Mouse (Mus musculus): ENCODE measurements at regions not wholly inside any gene's neighbourhood (a gene's known extent, or its start where the extent isn't known, plus 50 kb on each side); places are given as distances from the start of the nearest gene placed in this dataset.

DNA sequence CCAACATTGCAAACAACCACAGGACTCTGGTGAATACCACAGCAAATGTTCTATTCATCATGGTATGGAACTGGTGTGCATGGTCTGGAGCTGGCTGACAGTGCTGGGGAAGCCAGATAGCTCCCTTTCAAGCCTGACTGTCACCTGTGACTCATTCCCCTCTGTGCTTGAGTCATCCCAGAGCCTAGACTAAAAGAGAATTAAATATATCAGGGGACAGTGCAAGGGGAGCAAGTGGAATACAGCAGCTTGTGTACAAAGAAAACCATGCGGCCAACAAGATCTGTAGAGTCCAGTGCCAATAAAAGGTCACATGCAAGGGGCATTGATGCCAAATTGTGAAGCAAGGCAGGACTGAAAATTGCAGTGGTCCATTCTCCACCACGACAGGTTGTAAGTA lies 117.7 kb downstream of the Pah start:
- DNase-seq (ENCODE audit: extremely low spot score) = no peak

- DNase-seq (ENCODE audit: extremely low spot score) = peak; percentile 28
These were observed 127.5 kb downstream of the Pah start for GRCm38 (mm10) chr10:87649091-87649490.

DNA sequence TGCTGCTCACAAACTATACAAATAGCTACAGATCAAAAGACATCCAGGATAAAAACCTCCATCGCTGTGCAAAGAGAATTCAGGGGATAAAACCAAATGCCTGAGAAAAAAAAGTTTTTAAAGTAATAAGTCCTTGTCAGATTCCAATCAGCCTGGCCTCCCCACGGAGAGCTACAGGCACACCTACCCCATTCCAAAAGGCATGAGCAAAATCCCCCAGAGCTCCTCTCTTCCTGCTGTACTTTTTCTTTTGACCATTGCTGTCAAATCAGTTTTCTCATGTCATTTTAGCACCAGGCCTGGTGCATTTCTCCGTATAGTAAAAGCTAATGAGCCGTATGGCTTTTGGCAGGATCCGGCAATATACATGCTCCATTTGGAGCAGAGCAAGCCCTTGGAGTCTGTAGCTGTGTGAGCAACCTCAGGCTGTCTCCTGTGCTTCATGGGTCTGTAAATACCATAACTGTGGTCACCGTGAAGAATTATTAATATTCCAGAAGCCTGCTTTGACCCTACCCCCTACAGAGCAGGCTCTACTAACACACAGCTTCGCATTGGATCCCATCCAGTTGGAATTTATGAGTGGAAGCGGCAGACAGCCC lies 130.6 kb downstream of the Pah start:
- DNase-seq (ENCODE audit: extremely low spot score) = no peak

DNA sequence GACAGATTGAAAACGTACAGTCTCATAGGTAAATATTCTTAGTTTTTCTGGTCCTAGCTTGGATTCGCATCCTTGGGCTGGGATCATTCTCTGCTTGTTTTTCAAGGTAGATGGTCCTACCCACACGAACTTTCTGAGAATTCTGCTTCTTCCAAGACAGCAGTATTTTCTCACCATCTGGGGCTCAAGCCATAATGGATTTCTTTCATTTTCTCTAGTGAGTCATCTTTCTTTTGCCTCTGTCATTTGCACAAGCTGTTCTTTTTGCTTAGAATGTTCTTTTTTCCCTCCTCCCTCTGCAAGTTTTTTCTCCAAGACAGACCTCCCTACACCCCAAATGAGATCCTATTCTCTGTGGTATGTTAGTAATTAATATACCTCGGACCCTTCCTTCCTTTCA lies 132.5 kb downstream of the Pah start:
- no peak for DNase-seq (ENCODE audit: extremely low spot score)

DNA sequence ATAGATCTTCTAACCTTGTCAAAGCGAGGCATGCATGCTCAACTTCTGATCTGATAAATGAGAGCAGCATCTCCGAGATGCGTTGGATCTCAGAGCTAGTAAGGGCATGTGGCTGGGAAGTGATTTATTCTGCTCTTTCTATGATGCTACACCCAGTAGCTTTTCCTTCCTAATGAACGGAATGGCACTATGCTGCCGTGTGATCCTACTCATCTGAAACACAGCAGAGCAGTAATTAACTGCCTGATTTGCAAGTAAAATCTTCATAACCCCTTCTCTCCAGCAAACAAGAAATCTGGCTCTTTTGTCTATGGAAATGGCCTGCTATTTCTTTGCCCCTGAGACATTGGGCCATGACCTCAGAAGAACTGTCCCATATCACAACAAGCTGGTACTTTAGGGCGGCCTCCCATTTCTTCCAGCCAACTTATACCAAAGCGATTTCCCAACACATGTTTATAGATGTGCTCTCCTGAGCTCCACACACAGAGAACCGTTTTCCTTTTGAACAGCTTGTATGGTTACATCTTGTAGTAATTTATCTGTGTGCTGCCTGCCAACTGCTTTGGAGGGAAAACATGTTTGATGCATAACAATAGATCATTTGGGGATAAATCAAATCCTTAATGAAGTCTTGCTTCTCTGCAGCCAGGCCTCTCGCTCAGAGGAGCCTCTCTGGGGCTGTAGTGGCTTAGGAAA lies 144.6 kb downstream of the Pah start:
- DNase-seq (ENCODE audit: extremely low spot score) = no peak

GRCm38 (mm10) chr10:87666719-87667387 lies 145.3 kb downstream of the Pah start:
- no peak for DNase-seq (ENCODE audit: extremely low spot score)

GRCm38 (mm10) chr10:87667651-87668140 lies 146.1 kb downstream of the Pah start:
- no peak for DNase-seq (ENCODE audit: extremely low spot score)

DNA sequence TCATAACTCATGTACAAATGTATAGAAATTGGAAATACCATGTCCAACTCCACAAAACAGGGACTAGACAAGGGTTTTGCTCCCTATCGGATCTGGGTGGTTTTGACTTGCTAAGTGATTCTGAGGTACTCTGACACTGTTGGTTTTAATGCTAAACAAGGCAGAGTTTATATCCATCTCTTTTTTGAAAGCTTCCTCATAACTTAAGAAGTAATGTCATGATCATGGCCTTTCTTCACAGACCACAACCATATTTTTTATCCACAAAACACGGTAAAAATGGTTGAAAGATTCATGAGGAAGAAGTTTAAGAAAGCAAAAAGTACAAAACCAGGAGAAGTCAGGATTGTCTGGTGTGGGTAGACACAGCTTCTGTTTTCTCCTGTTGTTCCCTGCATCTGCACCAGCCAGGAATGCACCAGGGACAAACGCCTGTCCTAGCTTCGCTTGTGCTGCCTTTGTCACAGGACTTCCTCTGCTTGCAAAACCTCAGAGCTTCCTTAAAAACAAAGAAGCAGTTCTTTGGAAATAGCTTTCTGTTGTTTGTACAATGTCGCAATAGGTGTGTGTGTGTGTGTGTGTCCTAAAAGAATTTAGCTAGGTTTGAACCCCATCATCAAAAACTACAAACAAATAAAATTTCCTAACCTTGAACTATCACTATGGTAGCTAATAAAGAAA lies 153.3 kb downstream of the Pah start:
- DNase-seq (ENCODE audit: extremely low spot score) = no peak

DNA sequence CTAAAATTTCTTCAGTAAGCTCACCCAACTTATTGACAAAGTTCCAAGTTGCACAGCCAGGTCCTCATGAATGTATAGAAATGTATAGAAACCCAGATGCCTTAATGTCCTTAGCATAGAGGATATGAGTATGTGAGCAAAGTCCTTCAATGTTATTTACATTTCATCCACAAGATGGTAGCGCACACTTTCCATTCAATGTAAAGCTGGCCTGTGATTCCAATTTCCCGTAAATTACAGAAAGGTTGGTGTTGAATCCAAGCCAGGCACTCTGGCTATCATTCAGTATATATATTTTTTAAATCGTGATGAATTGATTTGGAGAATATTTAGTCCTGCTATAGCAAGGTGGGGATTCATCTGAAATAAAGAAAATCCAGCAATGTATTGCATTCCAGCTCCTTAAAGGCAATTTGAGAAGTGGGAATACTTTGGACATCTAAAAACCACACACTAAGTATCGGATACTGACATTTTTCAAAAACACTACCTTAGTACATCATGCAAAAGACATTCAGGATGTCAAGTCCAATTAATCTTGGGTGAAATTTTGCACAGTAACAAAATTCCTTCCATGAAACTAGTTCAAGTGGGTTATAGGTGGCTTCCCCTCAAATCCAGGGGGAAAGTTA lies 154.6 kb downstream of the Pah start:
- no peak for DNase-seq (ENCODE audit: extremely low spot score)

DNA sequence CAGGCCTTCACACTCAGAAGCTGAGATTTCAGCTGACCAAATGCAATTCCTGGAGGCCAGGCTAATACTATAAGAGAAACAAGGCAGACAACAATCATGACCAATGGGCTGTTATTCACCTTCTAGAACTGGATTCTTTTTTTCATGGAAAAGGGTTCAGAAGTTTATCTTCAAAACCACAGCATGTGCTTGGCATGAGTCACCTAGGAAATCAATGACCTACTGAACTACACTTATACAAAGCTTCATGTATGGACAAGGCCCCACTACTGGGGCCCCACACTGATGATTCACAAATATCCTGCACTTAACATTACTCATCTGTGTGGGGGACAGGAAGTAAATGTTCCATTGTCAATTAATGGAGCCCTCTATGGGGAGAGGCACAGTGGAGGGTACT lies 157.4 kb downstream of the Pah start:
- DNase-seq (ENCODE audit: extremely low spot score) = no peak

DNA sequence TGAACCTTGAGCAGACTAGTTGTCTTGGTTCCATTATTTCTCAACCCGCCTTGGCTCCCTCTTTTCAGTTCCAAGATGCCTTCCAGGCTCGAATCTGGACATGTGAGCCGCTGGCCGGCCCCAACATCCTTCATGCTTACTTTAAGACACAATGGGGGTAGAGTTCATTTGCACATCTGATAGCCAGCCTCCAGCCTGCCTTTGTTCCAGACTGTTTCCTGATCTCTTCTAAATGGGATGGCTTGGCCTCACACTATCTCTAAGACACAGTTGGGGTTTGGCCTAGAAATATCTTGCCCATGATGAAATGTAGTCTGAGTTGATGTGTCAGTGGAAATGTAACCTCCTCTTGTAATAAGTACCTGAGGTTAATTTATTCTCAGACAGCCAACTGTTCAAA lies 164.7 kb downstream of the Pah start:
- DNase-seq (ENCODE audit: extremely low spot score) = no peak

GRCm38 (mm10) chr10:87686785-87687184 lies 165.2 kb downstream of the Pah start:
- no peak for DNase-seq (ENCODE audit: extremely low spot score)

DNA sequence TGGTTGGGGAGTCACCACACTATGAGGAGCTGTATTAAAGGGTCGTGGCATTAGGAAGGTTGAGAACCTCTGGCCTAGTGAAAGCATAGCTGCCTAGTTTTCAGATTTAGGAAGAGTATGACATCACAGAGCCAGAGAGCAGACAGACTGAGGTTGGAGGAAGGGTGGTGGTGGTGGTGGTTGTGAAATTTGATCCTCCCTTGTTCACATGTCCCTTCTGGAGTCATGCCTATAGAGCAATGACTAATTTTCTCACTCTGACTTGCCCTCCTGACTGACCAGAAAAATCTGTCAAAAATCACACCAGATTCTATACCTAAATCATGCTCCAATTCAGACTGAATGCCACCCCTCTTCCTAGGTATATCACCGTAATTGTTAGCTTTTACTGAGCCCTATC lies 166.2 kb downstream of the Pah start:
- DNase-seq (ENCODE audit: extremely low spot score) = no peak

DNA sequence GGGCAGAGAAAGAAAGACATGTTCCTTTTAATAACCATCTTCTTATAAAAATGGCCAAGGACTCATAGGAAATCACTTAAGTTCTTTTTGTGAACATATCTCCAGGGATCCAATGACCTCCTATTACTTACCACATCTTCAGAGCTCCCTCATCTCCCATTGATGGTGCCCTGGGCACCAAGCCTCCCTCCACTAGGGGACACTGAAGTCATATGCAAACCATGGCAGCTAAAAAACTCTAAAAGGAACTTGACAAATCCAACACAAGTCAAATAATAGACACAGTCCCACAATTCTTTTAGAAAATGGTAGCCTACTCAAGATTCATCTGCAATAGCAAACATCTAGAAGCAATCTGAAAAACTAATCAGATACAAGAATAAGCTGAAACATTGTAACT lies 167.2 kb upstream of the Igf1 start:
- no peak for DNase-seq (ENCODE audit: extremely low spot score)

- DNase-seq (ENCODE audit: extremely low spot score) = no peak
These were observed 161.6 kb upstream of the Igf1 start for GRCm38 (mm10) chr10:87696485-87696884.

DNA sequence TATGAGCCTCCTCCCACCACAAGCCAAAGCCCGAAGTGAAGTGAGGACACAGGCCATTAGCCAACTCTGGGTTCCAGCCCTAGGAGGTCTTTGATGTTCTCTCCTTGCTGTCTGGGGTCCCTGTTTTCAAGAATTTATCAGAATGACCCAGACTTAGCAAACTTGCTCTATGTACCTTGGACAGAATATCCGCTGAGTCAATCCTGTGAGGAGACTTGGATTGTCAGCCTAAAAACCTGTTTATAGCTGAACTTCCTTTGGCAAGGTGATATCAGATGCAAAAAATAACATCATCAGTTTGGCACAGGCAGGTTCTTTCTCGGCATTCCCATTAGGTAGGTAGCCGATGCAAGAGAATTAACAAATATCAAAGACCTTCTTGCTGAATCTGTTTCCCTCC lies 146.9 kb upstream of the Igf1 start:
- no peak for DNase-seq (ENCODE audit: extremely low spot score)

DNA sequence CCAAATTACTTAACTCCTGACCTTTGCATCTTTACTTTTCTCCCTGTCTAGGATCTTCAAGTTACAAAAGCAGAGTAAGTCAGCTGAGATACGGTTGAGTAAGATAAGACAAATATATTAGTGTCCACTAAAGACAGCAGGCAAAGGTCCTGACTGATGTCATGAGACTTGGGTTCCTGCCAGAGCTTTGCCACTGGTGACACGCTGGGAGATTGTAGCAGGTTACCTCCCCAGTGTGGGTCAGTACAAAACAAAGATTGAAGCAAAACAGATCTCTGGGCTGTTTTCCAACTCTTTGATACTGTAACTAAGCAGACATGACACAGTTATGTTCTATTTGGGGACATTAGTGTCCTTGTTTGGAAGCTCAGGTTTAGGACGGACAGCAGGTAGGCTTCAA lies 146.3 kb upstream of the Igf1 start:
- no peak for DNase-seq (ENCODE audit: extremely low spot score)

DNA sequence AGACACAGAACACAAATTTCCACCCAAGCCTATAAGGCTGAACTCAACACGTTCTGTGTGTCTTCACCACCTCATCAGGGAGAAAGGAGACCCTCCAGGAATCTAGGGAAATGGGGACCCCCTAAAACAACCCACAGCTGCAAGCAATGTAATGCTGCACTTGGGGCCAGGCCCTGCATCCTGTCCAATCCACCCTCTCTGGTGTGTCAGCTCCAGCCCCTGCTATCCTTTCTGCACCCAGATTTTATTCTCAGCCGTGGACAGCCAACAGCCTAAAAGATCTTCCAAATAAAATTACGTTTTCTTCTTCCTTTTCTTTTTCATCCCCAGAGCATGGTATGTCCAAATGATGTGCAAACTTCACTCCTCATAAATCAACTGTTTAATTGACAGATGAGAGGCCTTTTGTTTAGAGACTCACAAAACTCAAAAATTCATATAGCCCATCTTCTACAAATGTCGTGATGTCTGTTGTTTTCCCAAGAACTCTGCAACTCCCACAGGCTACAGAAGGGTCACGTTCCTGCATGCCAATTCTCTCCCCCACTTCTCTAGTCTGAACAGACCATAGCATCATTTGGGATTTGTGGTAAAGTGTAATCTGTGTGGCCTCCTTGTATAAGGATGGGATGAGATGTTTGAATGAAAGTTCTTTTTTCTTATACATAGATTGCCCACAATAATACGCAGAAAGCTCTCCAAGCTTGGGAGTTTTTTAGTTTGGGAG lies 142.0 kb upstream of the Igf1 start:
- DNase-seq (ENCODE audit: extremely low spot score) = no peak

GRCm38 (mm10) chr10:87717156-87717555 lies 140.9 kb upstream of the Igf1 start:
- no peak for DNase-seq (ENCODE audit: extremely low spot score)

DNA sequence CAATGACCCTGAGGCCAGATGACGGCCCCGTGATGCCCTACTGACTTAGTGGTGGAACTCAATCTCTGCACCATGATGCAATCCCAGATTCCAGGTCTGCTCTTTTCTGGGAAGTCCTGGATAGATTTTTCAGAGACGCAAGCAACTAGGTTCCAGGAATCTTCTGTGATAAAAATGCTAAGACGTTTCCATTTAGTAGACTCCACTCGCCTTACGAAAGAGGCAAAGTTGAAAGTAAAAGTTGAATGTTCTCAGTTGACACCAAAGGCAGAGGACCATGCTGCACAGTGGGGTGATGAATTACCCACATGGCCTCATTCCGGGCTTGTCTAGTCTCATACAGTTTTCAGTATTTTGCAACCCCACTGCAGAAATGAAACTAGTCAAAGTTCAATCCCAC lies 139.6 kb upstream of the Igf1 start:
- no peak for DNase-seq (ENCODE audit: extremely low spot score)

GRCm38 (mm10) chr10:87719978-87720377 lies 138.1 kb upstream of the Igf1 start:
- no peak for DNase-seq (ENCODE audit: extremely low spot score)

Measured in embryo, embryonic 9.5 days (tissue).